Mouse (Mus musculus): Measurements from ENCODE around the gene Gm45062.

DNA sequence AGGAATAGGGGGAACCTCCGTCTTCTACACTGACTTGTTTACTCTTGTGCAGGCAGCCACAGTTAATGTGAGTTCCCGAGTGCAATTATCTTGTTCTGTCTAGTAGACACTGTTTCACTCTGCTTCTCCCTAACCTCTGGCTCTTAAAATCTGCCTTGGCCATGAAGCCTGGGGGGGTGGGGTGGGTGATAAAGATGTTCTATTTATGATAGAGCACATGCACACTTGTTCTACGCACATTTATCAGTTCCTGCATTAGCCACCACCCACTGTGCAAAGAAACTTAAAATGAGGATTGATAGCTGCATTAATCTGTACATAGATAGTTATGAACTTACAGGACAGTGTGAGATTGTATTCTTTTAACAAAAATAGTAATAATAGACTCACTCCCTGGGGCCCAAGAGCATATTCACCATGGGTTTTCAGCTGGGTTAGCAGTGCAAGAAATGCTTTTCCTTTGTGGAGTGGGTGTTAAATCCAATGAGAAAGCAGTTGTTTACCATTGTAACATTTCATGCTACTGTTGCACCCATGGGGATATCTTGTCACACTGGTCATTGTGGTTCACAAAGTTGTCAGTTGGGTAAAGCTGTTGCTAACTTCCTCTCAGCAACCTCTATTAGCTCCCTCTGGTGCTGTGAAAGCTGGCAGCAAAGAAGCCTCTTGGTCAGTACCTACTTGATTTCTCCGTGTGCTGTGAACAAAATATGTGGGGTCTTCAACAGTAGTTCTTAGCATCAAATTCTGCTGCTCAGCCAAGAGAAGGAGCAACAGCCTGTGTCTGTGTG lies 272.0 kb downstream of the Gm45062 start:
- no peak for TF ChIP-seq GATA1 (IDR thresholded peaks at IDR 0.05; ENCODE audit: borderline replicate concordance, low read length)
- TF ChIP-seq FLI1 (IDR thresholded peaks at IDR 0.05; ENCODE audit: low read length): no peak

Measured in megakaryocyte, embryonic 14.5 days (primary cell).